Mouse (Mus musculus) hindbrain, embryonic 12.5 days (tissue): Measurements from ENCODE around the gene Ascl5. TPM values are rescaled to one million over a fixed set of nuclear protein-coding genes. Genes with fewer than 3 reads are reported as not detected.

Experiments
- ATAC-seq: fragments of 200-750 bp; cut with Nextera tagmentation; 2 replicates; pipeline ENCODE4 v1.8.0; 2017; ENCODE audit warnings: moderate TSS enrichment; ENCODE audit not compliant: low FRiP score
- H3K27ac ChIP-seq: fragments of 300-500 bp; sonication (generic); 2 replicates; pipeline ENCODE4 v1.5.1; 2016; ENCODE audit warnings: mild to moderate bottlenecking
- H3K27me3 ChIP-seq: fragments of 300-500 bp; sonication (generic); 2 replicates; pipeline ENCODE4 v1.6.1; 2016; ENCODE audit warnings: mild to moderate bottlenecking
- H3K36me3 ChIP-seq: fragments of 300-500 bp; sonication (generic); 2 replicates; pipeline ENCODE4 v1.6.1; 2016; ENCODE audit warnings: mild to moderate bottlenecking
- H3K4me1 ChIP-seq: fragments of 300-500 bp; sonication (generic); 2 replicates; pipeline ENCODE4 v1.6.1; 2016
- H3K4me2 ChIP-seq: fragments of 300-500 bp; sonication (generic); replicated peaks from 2 replicates; pipeline ENCODE4 v1.6.1; 2016; ENCODE audit warnings: mild to moderate bottlenecking
- H3K4me3 ChIP-seq: fragments of 300-500 bp; sonication (generic); 2 replicates; pipeline ENCODE4 v1.5.1; 2016; ENCODE audit warnings: mild to moderate bottlenecking
- H3K9ac ChIP-seq: fragments of 300-500 bp; sonication (generic); 2 replicates; pipeline ENCODE4 v1.6.1; 2016; ENCODE audit warnings: mild to moderate bottlenecking, moderate library complexity
- H3K9me3 ChIP-seq: fragments of 300-500 bp; sonication (generic); replicated peaks from 2 replicates; pipeline ENCODE4 v1.6.1; 2016; ENCODE audit warnings: mild to moderate bottlenecking
- WGBS: fragments of 180-500 bp; shearing (Covaris S2); methylation state at CpG from one replicate; pipeline ENCODE4 v1.1.7; 2016; 5-methylcytosine and 5-hydroxymethylcytosine counted together
- polyA plus RNA-seq: library from polyadenylated mRNA; unstranded; fragments of >200 nt; fragmentation: Nextera tagmentation; extraction: Ambion mirVana; gene quantifications from 2 replicates; pipeline ENCODE4 v1.2.1, GENCODE M21; 2016

Gene Ascl5
- polyA plus RNA-seq, 1 experiment from 2014 or later: not detected

DNA sequence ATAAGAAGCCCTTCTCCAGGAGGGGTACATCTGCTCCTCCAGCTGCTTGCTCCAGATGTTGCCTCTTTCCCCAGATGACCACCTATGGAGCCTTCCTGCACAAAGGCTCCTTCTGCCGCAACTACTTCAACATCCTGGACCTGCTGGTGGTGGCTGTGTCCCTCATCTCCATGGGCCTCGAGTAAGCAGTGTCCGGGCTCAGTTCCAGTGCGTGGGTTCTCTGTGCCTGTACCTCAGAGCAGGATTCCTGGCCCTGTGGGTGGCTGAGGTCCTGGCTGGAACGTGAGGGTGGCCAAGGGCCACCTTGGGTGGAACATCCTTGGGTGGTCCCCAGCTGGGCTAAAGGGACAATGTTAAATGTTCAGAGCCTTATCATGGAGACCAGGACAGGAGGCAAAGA lies 44.2 kb downstream of the Ascl5 start:
- Histone ChIP-seq H3K36me3 (no peaks in the 10 kb centered on the region), H3K4me2 (no peak overlapping the region), H3K4me3 (no peak overlapping the region), H3K9me3 (no peaks in the 10 kb centered on the region), H3K27me3 (no peaks in the 10 kb centered on the region), H3K9ac (no peak overlapping the region), H3K27ac (no peak overlapping the region), H3K4me1 (0 out of 2 replicates have a peak, but pooled peaks cover under 1% of the 10 kb centered on the region)
- WGBS: 80% methylated on average over 5 of the region's 5 CpGs
- ATAC-seq: no peak

Other genes with a start within 250 kb of the Ascl5 start
- gene Lad1, start 232.2 kb upstream of the Ascl5 start, polyA plus RNA-seq: 1.1 and 3.5 TPM in 2 replicates
- 5.1 and 18.5 TPM in 2 replicates for gene Tnnt2, start 214.4 kb upstream of the Ascl5 start, polyA plus RNA-seq
- gene Pkp1, start 131.6 kb upstream of the Ascl5 start, polyA plus RNA-seq: 0.35 and 0.39 TPM in 2 replicates
- gene Igfn1, start 44.5 kb upstream of the Ascl5 start, polyA plus RNA-seq: not detected in 2 replicates
- gene Tmem9, start 42.7 kb upstream of the Ascl5 start, polyA plus RNA-seq: 137 and 141 TPM in 2 replicates
- gene Cacna1s, start 1.9 kb downstream of the Ascl5 start, polyA plus RNA-seq: 0.18 and 1.3 TPM in 2 replicates
- 39.1 and 44.7 TPM in 2 replicates for gene Kif21b, start 80.6 kb downstream of the Ascl5 start, polyA plus RNA-seq
- 0.34 TPM in 1 of 2 replicates, not detected in the other for gene Mroh3, start 162.0 kb downstream of the Ascl5 start, polyA plus RNA-seq
- 13.2 and 13.8 TPM in 2 replicates for gene Inava, start 183.5 kb downstream of the Ascl5 start, polyA plus RNA-seq
- gene Gpr25, start 210.1 kb downstream of the Ascl5 start, polyA plus RNA-seq: not detected in 2 replicates